Mouse (Mus musculus): ENCODE results near the gene Abcb4.
"Not testable (repeated sequence)": the region's sequence is repeated elsewhere in the genome, so short reads cannot be mapped to it uniquely, and the experiment has no call there.

Abcb4 gene

DNA sequence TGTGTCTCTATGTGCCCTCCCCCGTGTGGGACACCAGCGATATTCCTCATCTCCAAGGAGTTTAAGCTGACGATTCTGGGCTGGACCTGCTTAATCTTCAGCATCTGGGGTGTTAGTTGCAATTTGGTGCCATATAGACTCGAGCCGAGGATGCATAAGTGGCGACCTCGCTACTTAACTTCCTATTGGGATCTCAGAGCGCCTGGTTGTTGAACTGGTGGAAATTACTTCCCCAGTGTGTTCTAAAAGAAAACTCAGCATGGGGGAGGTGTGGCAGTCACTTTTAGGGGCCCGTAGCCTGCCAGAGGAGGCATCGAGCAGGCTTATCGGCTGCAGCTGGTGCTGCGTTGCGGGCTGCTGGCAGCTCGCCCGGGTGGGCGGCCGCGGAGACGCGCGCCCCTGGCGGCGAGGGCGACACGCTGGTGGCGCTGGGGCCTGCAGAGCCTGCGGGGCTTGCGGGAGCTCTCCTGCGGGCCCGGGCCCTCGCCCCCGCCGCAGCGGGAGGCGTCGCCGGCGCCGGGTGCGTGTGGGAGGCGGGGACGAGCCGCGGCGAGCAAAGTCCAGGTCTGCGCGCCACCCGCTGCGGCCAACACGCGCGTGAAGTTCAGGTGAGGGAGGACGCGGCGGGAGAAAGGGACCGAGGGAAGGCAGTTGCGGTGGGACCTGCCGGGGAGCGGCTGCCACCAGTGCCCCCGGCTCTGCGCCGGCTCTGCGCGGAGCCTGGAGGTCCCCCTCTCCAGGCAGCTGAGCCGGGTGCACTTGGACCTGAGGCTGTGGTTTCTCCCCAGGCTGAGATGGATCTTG, at the start of gene Abcb4:
Gene Abcb4 (plus strand): TSS at position 418 of the 804 bp plus-strand sequence.
- DNase-seq: peak; percentile 26

DNA sequence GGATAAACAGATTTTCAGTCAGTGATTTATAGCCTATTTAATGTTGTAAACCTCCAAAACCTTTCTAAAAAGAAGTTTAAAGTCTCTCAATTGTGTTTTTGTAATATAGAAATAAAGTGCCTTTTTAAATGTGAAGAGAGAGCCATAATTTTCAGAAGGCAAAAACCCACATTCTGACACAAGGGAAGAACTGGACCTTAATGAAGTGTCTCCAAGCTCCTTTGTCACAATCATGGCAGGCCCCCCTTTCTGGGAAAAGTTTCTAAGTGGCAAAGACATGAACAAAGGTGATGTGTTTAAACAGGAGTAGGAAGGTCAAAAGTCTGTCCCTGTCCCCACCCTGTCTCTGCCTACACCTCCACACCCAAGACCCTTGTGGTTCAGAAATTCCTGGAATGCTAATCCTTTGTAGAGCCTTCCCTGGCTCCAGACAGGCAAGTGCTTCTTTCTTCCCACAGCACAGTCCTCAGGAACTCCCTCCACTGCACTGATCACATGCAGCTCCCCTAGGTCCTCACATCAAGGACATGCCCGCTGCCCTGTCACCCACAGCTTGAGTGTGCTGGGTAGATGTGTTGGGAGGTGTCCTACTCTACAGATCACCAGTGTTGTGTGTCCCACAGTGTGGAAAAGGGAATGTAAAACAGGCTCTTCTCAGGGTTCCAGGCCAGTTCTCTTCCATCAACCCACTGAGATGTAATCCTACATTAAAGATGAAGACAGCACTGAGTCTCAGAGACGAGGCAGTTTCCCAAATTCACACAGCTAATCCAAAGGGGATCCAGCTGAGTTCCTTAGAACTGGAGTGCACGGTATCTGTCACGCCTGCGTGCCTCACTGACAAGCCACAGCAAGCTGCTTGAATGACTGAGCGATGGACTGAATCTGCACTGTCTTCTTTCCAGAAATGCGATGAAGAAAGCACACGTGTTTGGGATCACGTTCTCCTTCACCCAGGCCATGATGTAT, 44.6 kb upstream of the Abcb4 start:
- not testable (repeated sequence) for DNase-seq

- no peak for DNase-seq
These were observed 42.7 kb upstream of the Abcb4 start for GRCm38 (mm10) chr5:8850851-8851250.

DNA sequence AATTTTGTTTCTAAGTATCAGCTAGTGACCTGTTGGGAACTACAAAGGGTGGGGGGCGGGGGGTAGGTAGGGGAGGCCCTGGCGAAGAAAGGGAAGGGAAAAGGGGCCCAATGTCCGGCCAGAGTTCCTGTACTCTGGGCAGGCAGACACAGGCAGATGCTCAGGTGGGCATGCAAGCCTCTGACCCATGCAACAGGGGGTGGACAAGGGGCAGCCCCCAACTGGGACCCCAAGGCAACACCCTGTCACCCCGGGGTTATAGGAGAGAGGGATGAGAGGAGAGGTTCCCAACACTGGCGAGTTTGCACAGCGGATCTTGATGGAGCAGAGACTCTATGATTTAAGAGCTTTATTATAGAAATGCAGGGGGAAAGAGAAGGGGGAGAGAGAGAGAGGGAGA, 36.3 kb upstream of the Abcb4 start:
- DNase-seq: no peak

- no peak for DNase-seq
These were observed 31.7 kb upstream of the Abcb4 start for GRCm38 (mm10) chr5:8861811-8862210.

DNA sequence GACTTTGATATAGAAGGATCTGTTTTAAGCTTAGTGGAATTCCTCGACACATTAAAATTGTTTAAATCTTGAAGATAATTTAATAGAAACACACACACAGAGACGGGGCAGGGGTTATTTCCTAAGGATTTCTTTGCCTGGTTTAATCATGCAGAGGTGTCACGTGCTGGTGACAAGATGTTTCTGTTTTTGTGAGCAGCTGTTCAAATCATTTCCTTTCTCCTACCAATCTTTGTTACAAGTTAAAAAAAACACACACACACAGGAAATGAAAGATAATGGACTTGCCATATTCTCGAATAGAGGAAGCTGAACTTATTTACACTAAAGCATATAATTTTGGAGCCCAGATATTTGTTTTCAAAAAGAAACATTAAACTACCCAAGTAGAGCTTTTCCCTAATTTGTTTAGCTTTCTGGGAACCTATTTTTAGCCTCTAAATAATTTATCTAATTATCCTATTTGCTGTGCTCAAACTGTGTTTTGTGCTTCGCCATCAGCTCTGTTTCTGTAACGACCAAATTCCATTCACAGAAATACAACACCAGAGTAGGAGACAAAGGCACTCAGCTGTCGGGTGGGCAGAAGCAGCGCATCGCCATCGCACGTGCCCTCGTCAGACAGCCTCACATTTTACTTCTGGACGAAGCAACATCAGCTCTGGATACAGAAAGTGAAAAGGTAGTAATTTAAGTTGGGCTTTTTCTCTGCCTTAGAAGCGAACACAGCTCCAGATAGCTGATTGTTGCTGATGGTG, 29.8 kb upstream of the Abcb4 start:
- no peak for DNase-seq

GRCm38 (mm10) chr5:8865630-8866029, 27.9 kb upstream of the Abcb4 start:
- not testable (repeated sequence) for DNase-seq

DNA sequence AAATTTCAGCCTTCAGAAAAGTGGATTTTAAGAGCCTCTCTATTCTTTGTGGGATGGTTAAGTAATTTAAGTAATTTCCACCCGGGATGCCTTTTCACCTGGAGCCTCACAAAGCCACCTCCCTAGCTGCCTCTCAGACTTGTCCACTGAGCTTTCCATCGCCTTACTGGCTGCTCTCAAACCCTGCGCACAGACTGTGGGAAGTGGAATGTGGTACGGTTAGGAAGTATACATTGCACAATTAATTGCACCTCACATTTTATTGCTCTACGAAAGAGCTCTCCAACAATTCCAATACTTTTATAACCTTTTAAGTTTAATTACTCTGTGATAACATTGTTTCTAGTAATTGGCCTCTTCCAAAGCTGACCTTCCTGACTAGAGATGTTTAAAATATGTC, 27.2 kb upstream of the Abcb4 start:
- no peak for DNase-seq

GRCm38 (mm10) chr5:8868019-8868418, 25.5 kb upstream of the Abcb4 start:
- DNase-seq: peak; percentile 3

DNA sequence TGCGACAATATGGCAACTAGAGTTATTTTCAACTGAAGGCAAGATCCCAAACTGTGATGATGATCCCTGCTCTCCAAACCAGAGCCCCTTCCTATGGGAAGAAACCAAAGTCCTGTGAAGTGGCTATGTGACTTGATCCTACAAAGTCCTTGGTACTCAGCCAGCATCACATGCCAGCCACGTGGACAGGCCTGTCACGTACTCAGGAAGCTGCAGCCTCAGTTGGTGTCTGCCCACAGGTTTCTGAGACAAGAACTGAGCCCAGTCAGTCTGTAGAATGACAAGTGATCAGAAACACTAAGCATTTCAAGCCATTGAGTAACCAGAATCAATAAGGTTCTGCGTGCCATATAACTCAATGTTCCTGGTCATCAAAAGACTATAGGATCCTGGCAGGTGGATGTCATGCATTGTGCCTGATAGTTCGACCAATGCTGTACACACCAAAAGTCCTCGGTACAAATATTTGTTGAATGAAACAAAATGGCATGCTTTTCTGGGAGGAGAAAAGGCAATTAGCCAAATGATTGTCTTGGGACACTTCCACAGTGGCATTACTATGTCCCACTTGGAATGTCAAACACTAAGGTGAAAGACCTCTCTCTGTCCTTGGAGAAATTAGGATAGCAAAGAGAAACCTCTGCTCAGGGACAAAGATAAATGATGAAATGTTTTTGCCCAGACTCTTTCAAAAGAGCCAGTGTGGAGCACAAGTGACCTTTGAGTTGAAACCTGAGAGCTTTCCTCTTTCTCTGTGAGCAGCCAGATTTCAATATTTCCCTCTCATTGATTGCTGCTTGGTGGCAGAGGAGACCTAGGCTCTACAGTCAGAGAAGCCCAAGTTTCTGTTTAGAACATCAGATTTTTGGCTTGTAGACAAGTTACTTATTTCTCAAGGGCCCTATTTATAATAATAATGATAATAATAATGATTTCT, 20.3 kb upstream of the Abcb4 start:
- no peak for DNase-seq

DNA sequence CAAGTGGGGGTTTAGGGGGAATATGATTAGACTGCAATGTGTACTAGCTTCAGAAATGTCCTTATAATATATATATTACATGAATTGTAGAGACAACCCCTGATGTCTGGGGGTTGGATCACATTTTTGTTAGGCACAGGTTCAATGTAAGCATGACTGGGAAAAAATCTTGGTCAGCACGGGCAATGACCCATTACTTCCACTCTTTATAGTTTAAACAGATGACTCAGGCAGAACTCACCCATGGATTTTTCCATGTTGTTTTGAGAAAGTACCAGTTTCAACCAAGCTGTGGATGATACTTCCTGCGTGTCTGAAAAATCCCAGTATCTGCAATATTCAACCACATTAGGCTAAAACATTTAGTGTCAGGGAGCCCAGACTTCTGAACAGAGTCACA, 16.4 kb upstream of the Abcb4 start:
- DNase-seq: no peak

GRCm38 (mm10) chr5:8877800-8878199, 15.7 kb upstream of the Abcb4 start:
- DNase-seq: no peak

GRCm38 (mm10) chr5:8885837-8886236, 7.7 kb upstream of the Abcb4 start:
- DNase-seq: no peak

DNA sequence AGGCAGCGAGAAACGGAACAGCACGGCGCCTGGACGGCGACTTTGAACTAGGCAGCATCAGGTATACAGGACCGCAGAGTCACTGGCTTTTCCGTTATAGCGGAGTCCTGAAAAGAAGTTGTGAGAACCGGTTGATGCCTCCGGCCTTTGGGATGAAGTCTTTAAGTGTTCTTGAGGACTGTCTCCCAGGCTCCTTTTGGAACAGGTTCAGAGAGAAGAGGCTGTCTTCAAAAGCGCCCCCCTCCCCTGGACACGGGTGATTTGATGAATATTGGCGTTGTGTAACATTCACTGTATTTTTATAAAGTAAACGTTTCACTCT, 548 bp downstream of the Abcb4 start:
- DNase-seq: peak; percentile 2

DNA sequence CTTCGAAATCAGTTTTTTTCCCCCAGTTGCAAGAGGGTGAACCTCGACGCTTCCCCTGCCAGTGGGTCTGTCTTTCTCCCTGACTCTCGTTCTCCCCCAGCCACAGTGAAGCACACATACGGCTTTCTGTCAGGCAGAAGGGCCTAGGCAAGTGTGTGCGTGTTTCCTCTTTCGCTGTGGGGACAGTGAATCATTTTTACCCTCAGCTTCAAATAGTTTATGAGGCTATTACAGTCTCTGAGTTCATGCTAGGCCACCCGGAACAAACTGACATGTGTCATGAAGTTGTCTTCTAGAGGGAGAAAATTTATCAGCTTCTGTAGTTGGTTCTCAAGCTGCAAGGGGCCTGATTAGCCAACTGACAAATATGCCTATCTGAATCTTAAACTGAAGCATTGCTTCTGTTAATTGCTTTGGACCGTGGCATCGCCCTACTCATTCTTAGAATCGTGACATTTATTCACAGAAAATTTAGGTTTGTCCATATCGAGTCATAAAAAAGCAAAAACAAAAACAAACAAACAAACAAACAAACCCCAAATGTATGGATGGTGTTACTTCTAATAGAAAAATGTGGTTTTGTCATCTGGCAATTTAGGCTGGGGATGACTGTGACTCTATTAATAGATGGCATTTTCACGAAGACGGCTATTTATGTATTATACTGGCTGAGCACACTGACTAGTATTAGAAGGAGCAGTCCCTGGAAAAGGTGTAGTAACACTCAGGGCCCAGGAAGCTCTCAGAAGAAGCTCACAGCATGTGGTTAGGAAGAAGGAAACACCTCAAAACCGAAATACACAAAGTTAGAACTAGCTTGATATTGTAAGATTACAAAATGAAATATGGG, 1.3 kb downstream of the Abcb4 start:
- no peak for DNase-seq

DNA sequence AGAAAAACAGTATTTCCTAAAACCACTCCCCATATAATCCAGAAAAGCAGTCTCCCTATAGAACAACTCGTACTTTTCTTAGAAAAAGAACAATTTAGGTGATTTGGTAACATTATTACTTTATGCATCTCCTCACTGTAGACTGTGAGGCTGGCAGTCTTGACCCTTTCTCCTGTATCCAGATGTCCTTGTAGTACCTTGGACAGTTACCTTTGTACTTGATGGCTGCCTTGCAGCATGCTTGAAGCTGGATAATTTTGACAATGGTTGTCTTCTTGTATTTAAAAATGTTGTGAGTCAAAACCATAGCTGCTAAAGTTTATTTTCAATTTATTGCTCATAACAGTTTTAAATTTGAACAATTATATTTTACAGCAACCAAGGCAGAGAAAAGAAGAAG, 2.7 kb downstream of the Abcb4 start:
- DNase-seq: no peak

DNA sequence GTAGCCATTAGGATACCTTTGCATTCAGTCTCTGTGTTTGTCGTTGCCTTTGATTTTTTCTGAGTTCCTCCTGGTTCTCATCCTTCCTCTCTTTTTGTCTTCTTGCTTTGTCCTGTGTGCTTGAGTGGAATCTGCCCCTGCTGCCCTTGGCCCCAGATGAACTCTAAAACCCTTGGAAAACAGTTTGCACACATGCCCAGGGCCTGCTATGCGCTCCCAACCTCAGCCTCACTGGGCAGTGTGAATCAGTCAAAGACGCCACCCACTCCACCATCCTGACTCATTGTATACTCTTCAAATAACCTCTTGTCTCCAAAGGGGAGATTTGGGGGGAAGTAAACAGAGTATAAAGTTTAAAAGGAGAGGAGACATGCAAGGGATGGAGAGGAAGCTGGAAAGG, 4.7 kb downstream of the Abcb4 start:
- DNase-seq: no peak

DNA sequence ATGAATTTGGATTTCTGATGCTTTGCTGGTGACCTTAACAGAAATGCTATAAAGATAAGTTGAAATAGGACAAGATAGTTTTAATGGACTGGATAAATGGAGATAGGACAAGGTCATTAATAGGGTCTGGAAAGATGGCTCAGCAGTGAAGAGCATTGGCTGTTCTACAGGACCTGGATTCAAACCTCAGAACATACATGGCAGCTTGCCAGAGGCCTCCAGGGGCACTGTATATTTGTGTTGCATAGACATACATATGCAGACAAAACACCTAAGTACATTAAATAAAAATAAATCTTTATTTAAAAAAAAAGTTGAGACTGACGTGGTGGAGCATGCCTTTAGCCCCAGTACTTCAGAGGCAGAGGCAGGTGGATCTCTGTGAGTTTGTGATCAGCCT, 7.5 kb downstream of the Abcb4 start:
- no peak for DNase-seq

GRCm38 (mm10) chr5:8902141-8902817, 8.8 kb downstream of the Abcb4 start:
- DNase-seq: no peak

GRCm38 (mm10) chr5:8904539-8904938, 11.0 kb downstream of the Abcb4 start:
- no peak for DNase-seq
